Mouse (Mus musculus) cerebellum, adult 9-10 months (tissue): ENCODE measurements at regions not wholly inside any gene's neighbourhood (a gene's known extent, or its start where the extent isn't known, plus 50 kb on each side); places are given as distances from the start of the nearest gene placed in this dataset.
"Not testable (repeated sequence)": the region's sequence is repeated elsewhere in the genome, so short reads cannot be mapped to it uniquely, and the experiment has no call there.

Experiments
- DNase-seq: peaks from one replicate; pipeline ENCODE4 v3.0.0; 2022

- no peak for DNase-seq
Observed at GRCm38 (mm10) chr2:79022954-79023353, 155.0 kb downstream of the Ube2e3 start.

- DNase-seq: no peak
Observed at GRCm38 (mm10) chr2:79025678-79026077, 157.8 kb downstream of the Ube2e3 start.

- DNase-seq: no peak
Observed at GRCm38 (mm10) chr2:79030990-79031389, 163.1 kb downstream of the Ube2e3 start.

GRCm38 (mm10) chr2:79036296-79036695, 168.4 kb downstream of the Ube2e3 start:
- DNase-seq: no peak

- no peak for DNase-seq
Observed at GRCm38 (mm10) chr2:79038624-79039023, 170.7 kb downstream of the Ube2e3 start.

GRCm38 (mm10) chr2:79044804-79045203, 176.9 kb downstream of the Ube2e3 start:
- not testable (repeated sequence) for DNase-seq

- no peak for DNase-seq
Observed at GRCm38 (mm10) chr2:79045508-79045907, 177.6 kb downstream of the Ube2e3 start.

- DNase-seq: peak; percentile 68
Observed at GRCm38 (mm10) chr2:79048020-79048419, 180.1 kb downstream of the Ube2e3 start.

GRCm38 (mm10) chr2:79048777-79049537, 181.0 kb downstream of the Ube2e3 start:
- no peak for DNase-seq

GRCm38 (mm10) chr2:79050495-79051046, 182.6 kb downstream of the Ube2e3 start:
- no peak for DNase-seq

- DNase-seq: no peak
Observed at GRCm38 (mm10) chr2:79052226-79052625, 184.3 kb downstream of the Ube2e3 start.

- DNase-seq: no peak
Observed at GRCm38 (mm10) chr2:79056138-79056537, 188.2 kb downstream of the Ube2e3 start.

- DNase-seq: no peak
Observed at GRCm38 (mm10) chr2:79059115-79059943, 191.4 kb downstream of the Ube2e3 start.

GRCm38 (mm10) chr2:79059944-79060238, 192.0 kb downstream of the Ube2e3 start:
- no peak for DNase-seq

- no peak for DNase-seq
Observed at GRCm38 (mm10) chr2:79060320-79060719, 192.4 kb downstream of the Ube2e3 start.

GRCm38 (mm10) chr2:79061645-79062044, 193.6 kb upstream of the Itga4 start:
- DNase-seq: no peak

GRCm38 (mm10) chr2:79062196-79062636, 193.0 kb upstream of the Itga4 start:
- no peak for DNase-seq

GRCm38 (mm10) chr2:79063641-79064040, 191.6 kb upstream of the Itga4 start:
- DNase-seq: no peak

GRCm38 (mm10) chr2:79065321-79065720, 189.9 kb upstream of the Itga4 start:
- DNase-seq: no peak

- no peak for DNase-seq
Observed at GRCm38 (mm10) chr2:79076115-79076514, 179.1 kb upstream of the Itga4 start.

- no peak for DNase-seq
Observed at GRCm38 (mm10) chr2:79078836-79079394, 176.3 kb upstream of the Itga4 start.

- DNase-seq: no peak
Observed at GRCm38 (mm10) chr2:79081769-79082168, 173.5 kb upstream of the Itga4 start.

- no peak for DNase-seq
Observed at GRCm38 (mm10) chr2:79086280-79086679, 168.9 kb upstream of the Itga4 start.
